Mouse (Mus musculus) induced T-regulatory cell, adult 2 months (primary cell): Measurements from ENCODE around the gene Irgq.
"Not testable (repeated sequence)": the region's sequence is repeated elsewhere in the genome, so short reads cannot be mapped to it uniquely, and the experiment has no call there.

Source experiments
- DNase-seq: peaks from one replicate; pipeline ENCODE4 v3.0.0-alpha.2; 2012; ENCODE audit warnings: low read depth

The Irgq gene

GRCm38 (mm10) chr7:24530062-24530931 lies at the start of gene Irgq:
Irgq (plus strand) TSS chr7:24530689.
- DNase-seq = peak; percentile 100

GRCm38 (mm10) chr7:24480986-24481473 lies 49.5 kb upstream of the Irgq start:
- no peak for DNase-seq

GRCm38 (mm10) chr7:24481474-24482207 lies 48.8 kb upstream of the Irgq start, which contains the start of gene Cadm4:
Cadm4 (plus strand) TSS chr7:24482023.
- peak; percentile 85 for DNase-seq

- DNase-seq = no peak
Measured at GRCm38 (mm10) chr7:24482208-24483020, 48.1 kb upstream of the Irgq start.

GRCm38 (mm10) chr7:24483291-24483690 lies 47.2 kb upstream of the Irgq start:
- not testable (repeated sequence) for DNase-seq

GRCm38 (mm10) chr7:24485481-24485880 lies 45.0 kb upstream of the Irgq start:
- no peak for DNase-seq

- DNase-seq = no peak
Measured at GRCm38 (mm10) chr7:24486654-24487130, 43.8 kb upstream of the Irgq start.

- DNase-seq = no peak
Measured at GRCm38 (mm10) chr7:24487403-24487802, 43.1 kb upstream of the Irgq start.

- DNase-seq = no peak
Measured at GRCm38 (mm10) chr7:24488303-24488702, 42.2 kb upstream of the Irgq start.

GRCm38 (mm10) chr7:24499856-24500577 lies 30.5 kb upstream of the Irgq start:
- DNase-seq = no peak

- peak; percentile 71 for DNase-seq
Measured at GRCm38 (mm10) chr7:24500929-24501328, 29.6 kb upstream of the Irgq start.

GRCm38 (mm10) chr7:24501492-24501891 lies 29.0 kb upstream of the Irgq start:
- DNase-seq = peak; percentile 44

- no peak for DNase-seq
Measured at GRCm38 (mm10) chr7:24504004-24504403, 26.5 kb upstream of the Irgq start.

GRCm38 (mm10) chr7:24504868-24505267 lies 25.6 kb upstream of the Irgq start:
- DNase-seq = no peak

GRCm38 (mm10) chr7:24505447-24506064 lies 24.9 kb upstream of the Irgq start:
- no peak for DNase-seq

- no peak for DNase-seq
Measured at GRCm38 (mm10) chr7:24506065-24506459, 24.4 kb upstream of the Irgq start.

- no peak for DNase-seq
Measured at GRCm38 (mm10) chr7:24506476-24506837, 24.0 kb upstream of the Irgq start.

GRCm38 (mm10) chr7:24506838-24507725 lies 23.4 kb upstream of the Irgq start, which contains the start of gene Zfp428:
Zfp428 (plus strand) TSS chr7:24507006.
- DNase-seq = peak; percentile 62

- DNase-seq = no peak
Measured at GRCm38 (mm10) chr7:24507726-24508114, 22.8 kb upstream of the Irgq start.

- no peak for DNase-seq
Measured at GRCm38 (mm10) chr7:24512355-24512754, 18.1 kb upstream of the Irgq start, which contains the start of gene AC161166.1. AC161166.1 (minus strand) TSS chr7:24512455.
